Mouse (Mus musculus) c-Kit-positive CD71-negative TER-119-negative erythroid progenitor cells, embryonic 14.5 days (primary cell): ENCODE data around the gene Ppp1r3g.
A peak's percentile ranks its signal among the peaks of the same experiment; 100 is the strongest.
"Not testable (repeated sequence)": the region's sequence is repeated elsewhere in the genome, so short reads cannot be mapped to it uniquely, and the experiment has no call there.

ENCODE experiments used
- DNase-seq: peaks from one replicate; pipeline ENCODE4 v3.0.0-alpha.2; 2013; ENCODE audit warnings: low read depth

Gene Ppp1r3g

GRCm38 (mm10) chr13:35958539-35958938 lies at the start of gene Ppp1r3g:
Gene Ppp1r3g (plus strand): TSS chr13:35958839.
- DNase-seq = no peak

GRCm38 (mm10) chr13:35911476-35911875 lies 47.2 kb upstream of the Ppp1r3g start:
- DNase-seq = no peak

- DNase-seq = no peak
Measured at GRCm38 (mm10) chr13:35937991-35938390, 20.6 kb upstream of the Ppp1r3g start.

- DNase-seq = no peak
Measured at GRCm38 (mm10) chr13:35939871-35940665, 18.6 kb upstream of the Ppp1r3g start.

GRCm38 (mm10) chr13:35940934-35941333 lies 17.7 kb upstream of the Ppp1r3g start:
- DNase-seq = no peak

- DNase-seq = no peak
Measured at GRCm38 (mm10) chr13:35946659-35947353, 11.8 kb upstream of the Ppp1r3g start.

- peak; percentile 63 for DNase-seq
Measured at GRCm38 (mm10) chr13:35947354-35948000, 11.2 kb upstream of the Ppp1r3g start.

GRCm38 (mm10) chr13:35949814-35950455 lies 8.7 kb upstream of the Ppp1r3g start:
- no peak for DNase-seq

- DNase-seq = no peak
Measured at GRCm38 (mm10) chr13:35959391-35960067, 890 bp downstream of the Ppp1r3g start.

- DNase-seq = no peak
Measured at GRCm38 (mm10) chr13:35963583-35963982, 4.9 kb downstream of the Ppp1r3g start.

- DNase-seq = no peak
Measured at GRCm38 (mm10) chr13:35967690-35968089, 9.1 kb downstream of the Ppp1r3g start.

GRCm38 (mm10) chr13:35968131-35968718 lies 9.6 kb downstream of the Ppp1r3g start:
- DNase-seq = no peak

GRCm38 (mm10) chr13:35968719-35969430 lies 10.2 kb downstream of the Ppp1r3g start:
- no peak for DNase-seq

GRCm38 (mm10) chr13:35969431-35969721 lies 10.7 kb downstream of the Ppp1r3g start:
- no peak for DNase-seq

- DNase-seq = no peak
Measured at GRCm38 (mm10) chr13:35969829-35970228, 11.2 kb downstream of the Ppp1r3g start.

GRCm38 (mm10) chr13:35976912-35977311 lies 18.3 kb downstream of the Ppp1r3g start:
- no peak for DNase-seq

GRCm38 (mm10) chr13:35980471-35980870 lies 21.8 kb downstream of the Ppp1r3g start:
- DNase-seq = no peak

- DNase-seq = no peak
Measured at GRCm38 (mm10) chr13:35982985-35983384, 24.3 kb downstream of the Ppp1r3g start.

- DNase-seq = no peak
Measured at GRCm38 (mm10) chr13:35989329-35989728, 30.7 kb downstream of the Ppp1r3g start.

GRCm38 (mm10) chr13:35991185-35991584 lies 32.5 kb downstream of the Ppp1r3g start:
- DNase-seq = not testable (repeated sequence)

- DNase-seq = no peak
Measured at GRCm38 (mm10) chr13:35994067-35994466, 35.4 kb downstream of the Ppp1r3g start.
